Mouse (Mus musculus): ENCODE results near the gene Etd.
"Not testable (repeated sequence)": the region's sequence is repeated elsewhere in the genome, so short reads cannot be mapped to it uniquely, and the experiment has no call there.

The Etd gene

DNA sequence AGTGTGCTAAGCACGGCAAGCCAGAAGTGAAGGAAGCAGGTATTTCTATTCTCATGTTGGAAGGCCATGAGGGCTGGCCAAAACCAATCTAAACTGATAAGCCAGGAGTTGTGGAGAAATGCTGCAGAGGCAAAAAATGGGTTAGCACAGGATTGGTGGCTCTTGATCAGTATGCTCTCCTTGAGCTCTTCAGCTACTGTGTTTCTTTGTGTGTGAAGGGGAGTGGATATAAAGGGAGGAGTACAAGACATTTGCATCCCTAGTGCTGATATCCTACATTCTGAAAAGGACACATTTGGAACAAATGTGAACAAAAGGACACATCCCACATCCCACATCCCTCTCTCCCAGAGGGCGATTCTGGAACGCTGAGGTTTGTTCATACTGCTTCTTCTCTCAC is at the start of gene Etd:
Gene Etd (plus strand): TSS at position 301 of the 400 bp plus-strand sequence.
- DNase-seq (ENCODE audit: low spot score in 2 of 2) = no peak

DNA sequence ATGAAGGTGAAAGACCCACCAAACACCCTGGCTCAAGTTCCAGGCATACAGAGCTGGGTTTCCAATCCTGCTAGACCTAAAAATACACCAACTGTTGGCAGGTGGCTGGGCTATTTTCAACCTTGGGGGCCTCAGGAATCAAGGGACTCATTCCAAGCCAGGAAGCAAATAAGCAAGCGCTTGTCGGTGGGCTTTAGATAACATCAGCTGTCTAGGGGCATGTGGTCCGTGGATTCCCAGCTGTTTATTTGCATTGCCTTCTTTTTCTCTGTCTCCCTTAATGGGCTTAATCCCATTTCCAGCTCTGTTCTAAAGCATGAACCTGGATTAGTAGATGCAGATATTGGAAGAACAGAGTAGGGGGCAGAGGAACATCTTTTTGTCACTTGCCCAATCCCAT is 48.4 kb upstream of the Etd start:
- no peak for DNase-seq (ENCODE audit: low spot score in 2 of 2)

DNA sequence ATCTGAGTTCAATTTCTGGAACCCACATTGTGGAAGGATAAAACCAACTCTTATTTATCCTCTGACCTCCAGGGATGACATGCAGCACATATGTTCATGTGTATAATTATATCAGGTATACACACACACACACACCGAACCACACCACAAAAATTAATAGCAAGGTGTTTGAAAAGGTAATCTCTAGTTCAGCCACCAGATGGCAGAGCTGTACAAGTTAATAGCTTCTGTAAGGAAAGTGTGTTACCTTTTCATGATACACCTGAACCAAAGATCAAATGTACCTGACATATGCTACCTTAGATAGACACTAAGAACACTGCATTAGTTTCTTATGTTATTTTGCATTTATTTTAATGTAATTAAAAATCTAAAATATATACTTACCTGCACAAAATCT is 1.8 kb upstream of the Etd start:
- no peak for DNase-seq (ENCODE audit: low spot score in 2 of 2)

DNA sequence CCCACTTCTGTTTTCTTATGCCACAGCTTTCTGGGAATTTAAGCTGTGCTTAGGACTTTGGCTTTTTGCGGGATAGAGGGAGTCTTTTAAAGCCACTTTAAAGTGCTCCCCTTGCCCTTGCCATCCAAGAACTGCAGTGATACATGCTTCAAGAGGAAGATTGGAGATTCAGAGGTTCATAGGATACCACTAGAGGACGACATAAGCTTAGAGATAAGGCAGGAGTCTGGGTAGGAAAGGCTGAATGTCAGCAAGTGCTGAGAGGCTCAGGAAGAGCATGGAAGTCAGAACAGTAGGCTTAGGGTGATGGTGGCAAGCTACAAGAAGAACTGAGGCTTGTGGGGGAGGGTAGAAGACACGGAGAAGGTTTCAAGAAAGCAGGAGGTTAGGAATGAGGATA is 24.9 kb downstream of the Etd start:
- DNase-seq (ENCODE audit: low spot score in 2 of 2) = no peak

DNA sequence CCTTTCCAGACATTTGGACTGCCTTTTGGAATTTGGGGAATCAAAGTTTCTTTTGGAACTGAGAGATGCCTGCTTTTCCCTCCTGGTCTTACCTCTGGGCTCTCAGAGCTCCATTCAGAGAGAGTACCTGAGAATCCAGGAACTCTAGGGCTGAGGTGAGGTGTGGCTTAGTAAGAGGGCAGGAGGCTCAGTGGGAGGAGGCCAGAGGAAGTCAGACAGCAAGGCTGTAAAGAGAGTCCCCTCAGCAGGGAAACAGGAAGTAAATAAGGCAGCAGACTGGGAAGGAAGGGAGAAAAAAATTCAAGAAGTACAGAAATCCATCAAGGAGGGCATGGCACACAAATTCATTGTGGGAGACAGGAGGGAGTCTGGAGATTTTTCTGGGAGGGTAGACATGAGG is 29.5 kb downstream of the Etd start:
- DNase-seq (ENCODE audit: low spot score in 2 of 2) = not testable (repeated sequence)

All from frontal cortex, postnatal 10 days (tissue).